Mouse (Mus musculus) ovary, adult 18-20 months (tissue): ENCODE measurements at regions not wholly inside any gene's neighbourhood (a gene's known extent, or its start where the extent isn't known, plus 50 kb on each side); places are given as distances from the start of the nearest gene placed in this dataset.

Source experiments
- DNase-seq: peaks from one replicate; pipeline ENCODE4 v3.0.0; 2022; ENCODE audit warnings: low spot score, mixed read lengths

DNA sequence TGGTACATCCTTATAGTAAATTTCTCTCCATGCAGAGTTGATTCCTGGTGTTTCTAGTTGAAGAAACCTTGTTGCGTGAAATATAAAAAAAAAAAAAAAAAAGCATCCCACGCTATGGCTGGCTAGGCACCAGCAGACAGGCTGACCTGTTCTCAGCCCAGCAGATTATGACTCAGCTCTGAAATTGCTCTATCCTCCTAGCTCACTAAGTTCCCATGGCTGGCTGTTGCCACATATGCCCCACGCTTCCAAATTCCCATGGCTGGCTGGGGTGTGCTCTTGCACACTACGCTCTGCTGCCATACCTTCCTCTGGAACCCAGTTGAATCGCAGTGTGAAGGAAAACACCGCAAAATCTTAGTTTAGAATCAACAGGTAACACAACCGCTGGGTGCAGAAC, 270.1 kb downstream of the Mid1ip1 start:
- DNase-seq = no peak

DNA sequence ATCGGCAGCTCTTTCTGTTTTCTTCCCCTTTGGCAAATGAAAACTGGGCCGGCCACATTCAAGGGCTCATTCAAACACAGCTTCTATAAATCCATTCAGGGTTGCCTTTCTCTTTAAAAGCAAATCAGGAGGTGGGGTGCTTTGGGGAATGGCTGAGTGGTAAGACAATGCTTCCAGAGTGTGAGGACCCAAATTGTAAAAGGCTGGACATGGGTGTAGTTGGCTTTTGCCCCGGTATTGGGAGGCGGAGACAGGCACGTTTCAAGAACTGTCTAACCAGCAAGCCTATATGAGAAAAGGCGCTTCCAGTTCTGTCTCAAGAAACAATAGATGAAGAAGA, 277.0 kb downstream of the Mid1ip1 start:
- no peak for DNase-seq

DNA sequence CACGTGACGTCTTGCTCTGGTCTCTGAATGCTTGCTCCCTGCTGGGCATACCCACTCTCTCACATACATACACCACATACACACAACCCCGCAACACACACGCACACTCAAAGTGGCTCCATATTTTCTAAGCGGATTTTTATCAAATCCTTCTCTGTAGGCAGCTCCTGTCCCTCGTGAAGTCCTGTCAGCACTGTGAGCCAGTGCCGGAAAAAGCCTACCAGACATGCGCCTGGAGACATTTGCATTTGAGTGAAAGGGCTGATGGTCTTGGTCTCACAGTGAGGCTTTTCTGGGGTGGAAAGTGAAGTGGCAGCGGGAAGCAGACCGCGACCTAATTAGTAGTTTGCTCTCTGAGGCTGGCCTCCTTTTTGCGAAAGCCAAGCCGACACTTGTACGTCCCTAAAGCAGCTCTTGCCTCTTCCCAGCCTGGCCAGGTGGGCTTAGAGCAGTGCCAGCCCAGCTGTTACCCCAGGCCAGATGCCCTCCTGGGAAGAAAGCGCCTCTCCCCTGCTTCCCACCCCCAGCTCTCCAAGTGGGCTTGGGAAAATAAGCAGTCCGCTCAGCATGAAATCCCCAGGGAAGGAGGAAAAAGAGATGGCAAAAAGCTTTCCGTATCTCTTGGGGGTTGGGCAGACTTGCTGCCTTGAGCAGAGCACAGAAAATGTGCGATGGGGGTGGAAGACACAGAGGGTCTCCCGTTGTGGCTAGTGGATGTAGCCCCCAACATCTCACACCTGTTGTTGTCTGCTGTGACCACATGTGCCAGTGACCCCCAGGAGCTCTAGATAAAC, 277.6 kb downstream of the Mid1ip1 start:
- DNase-seq = no peak

DNA sequence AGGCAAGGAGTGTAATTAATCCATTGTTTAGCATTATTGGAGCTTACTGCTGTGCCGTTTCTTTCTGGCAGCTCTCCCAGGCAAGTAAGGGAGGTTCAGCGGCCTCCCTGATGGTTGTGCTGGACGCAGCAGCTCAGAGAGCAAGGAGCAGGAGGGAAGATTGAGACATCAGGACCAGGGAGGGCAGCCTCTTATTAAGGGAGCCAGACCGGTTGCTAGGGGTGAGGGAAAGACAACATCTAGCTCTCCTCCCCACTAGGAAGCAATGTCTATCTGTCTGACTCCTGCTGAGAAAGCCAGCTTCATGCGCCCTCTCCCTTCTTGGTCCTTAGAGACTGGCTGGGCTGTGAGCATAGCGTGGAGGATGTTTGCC, 278.2 kb downstream of the Mid1ip1 start:
- peak; percentile 12 for DNase-seq

DNA sequence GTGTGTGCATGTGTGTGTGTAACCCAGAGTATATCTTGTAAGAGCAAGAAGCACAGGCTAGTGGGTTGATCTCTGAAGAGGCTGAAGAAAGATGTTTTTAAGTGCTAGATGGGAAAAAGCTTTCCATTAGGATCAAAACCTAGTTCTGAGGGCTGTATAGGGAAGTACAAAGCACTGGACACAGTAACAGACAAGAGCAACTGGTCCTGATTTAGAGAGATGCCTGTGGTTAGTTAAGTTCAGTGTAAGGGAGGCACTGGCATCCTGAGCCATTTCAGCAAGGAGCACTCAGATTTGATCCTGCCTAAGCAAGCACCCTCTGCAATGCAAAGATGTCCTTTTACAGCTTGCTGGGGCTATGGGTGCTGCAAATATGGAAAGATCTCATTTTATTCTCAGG, 280.1 kb downstream of the Mid1ip1 start:
- no peak for DNase-seq

DNA sequence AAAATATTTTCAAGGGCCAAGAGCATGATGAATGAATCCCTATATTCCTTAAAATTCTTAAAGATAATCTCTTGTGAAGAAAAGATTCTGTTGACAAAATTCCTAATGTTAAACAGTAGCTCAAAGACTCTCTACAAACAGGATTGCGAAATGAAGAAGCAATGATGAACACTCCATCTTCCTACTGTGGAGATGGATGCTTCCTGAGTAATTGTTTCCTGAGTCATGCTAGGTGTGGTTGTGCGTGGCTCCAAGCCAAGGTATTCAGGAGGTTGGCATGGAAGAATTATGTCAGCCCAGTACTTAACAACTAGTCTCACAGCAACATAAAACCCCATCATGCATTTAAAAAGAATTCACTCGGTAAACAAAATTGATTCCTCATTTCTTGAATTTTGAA, 286.4 kb downstream of the Mid1ip1 start:
- DNase-seq = no peak

DNA sequence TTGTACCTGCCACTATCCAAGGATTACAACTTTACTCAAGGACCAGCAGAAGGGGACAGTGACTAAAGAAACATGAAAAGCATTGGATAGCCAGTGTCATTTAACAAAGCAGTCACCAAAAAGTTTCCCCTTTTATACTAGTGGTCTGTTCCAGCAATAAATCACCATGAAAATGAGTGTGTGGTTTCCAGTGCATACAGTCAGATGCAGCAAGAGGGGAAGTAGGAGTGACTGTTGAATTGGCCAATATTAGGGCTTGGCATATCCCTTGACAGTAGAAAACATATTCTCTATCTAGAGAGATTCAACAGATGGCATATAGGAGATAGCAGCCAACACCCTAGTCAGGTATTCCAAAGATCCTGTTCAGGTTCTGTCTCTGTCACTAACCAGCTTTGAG, 259.8 kb upstream of the H2al1a start:
- no peak for DNase-seq

DNA sequence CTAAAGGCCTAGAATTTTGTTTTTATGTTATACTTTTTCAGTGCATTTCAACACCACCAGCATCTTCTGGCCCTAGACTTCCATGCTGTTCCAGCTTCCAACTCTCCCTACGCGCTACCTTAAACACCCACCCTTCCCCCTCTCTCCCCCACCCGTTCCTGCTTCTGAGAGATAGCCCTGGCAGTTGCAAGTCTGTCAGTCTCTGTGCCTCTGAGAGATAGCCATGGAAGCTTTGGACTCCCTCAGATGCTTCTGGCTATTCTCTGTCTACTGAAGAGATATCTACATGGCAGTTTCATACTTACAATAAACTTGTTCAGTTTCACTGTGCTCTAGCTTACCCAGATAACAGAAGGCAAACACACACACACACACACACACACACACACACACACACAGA, 252.3 kb upstream of the H2al1a start:
- no peak for DNase-seq

DNA sequence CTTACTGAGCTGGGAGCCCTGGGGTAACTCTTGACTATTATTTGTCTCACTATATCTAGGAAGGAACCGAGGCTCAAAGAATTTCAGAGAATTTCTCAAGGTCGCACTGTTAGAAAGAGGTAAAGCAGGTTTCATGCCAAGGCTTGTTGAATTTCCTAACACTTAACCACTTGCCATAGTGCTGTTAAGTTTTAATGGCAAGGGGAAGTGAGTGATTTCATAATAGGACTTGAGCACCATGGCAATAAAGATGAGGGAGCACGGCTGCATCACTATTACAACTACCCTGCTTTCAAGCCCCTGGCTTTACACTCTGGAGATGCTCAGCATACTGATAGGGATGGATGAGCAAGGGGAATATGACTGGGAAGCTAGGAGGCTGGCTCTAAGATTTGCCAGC, 216.9 kb upstream of the H2al1a start:
- DNase-seq = no peak

DNA sequence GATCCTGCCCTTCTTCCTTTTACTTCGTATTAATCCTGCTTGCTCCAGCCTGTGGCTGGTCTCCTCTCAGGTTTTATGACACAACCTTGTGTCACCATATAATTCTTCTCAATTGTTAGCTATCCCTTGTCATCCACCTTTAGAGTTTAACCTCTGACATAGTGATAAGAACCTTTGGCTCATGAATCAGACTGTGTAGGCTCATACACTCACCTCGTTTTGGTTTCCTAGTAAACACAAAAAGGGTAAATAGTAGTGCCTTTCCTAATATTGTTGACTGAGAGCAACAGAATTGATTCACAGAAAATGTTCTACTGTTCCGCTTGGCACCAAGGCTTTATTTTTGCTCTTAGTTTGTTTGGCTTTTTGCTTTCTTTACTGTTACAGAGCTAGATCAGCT, 216.2 kb upstream of the H2al1a start:
- DNase-seq = no peak

DNA sequence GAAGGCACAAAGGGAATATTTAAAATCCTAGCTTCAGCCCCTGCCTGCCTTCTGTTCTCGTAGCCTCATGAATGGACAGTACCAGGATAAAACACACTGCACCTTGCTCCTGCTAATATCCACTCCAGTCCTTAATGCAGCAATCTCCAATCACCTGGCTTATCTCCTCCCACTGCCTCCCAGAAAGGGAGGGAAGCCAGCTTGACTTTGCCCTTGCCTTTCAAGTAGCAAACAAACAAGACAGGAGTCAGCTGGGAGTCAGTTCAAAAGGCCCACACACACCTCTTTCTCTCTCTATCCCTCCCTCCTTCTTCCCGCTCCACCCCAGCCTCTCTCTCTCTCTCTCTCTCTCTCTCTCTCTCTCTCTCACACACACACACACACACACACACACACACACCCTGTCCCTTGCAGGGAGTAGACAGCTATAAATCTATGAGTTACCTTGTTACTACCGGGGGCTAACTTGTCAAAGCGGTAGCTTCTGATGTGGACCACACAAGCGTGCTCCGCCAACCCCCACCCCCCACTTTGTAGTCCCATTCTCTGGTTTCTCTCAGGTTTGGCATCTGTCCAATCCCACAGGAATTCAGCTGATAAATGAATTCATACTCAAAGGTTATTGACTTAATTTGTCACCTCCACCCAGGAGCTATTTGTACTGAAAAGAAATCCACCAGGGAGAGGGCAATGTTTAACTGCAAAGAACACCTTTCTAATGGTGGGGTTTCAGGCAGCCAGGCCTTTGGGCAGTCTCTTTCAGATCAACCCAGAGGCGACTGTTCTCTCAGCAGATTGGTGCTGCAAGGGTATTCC, 212.6 kb upstream of the H2al1a start:
- DNase-seq = no peak

DNA sequence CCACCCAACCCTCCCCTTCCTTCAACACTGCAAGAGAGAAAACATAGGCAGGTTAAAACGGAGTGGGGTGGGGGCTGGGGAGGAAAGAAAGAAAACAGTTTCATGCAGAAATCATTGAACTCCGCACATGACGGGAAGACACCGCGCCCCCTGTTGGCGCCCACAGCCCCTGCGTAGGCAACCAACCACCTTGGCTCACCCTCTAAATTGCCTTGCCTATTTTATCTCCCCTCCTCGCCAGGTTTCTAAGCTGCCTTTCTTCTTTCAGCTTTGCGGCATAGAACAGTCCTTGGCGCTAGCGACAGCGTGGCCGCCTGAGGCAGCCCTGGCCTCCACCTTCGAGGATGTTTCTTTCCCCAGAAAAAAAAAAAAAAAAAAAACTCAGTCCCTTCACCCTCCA, 211.1 kb upstream of the H2al1a start:
- no peak for DNase-seq

DNA sequence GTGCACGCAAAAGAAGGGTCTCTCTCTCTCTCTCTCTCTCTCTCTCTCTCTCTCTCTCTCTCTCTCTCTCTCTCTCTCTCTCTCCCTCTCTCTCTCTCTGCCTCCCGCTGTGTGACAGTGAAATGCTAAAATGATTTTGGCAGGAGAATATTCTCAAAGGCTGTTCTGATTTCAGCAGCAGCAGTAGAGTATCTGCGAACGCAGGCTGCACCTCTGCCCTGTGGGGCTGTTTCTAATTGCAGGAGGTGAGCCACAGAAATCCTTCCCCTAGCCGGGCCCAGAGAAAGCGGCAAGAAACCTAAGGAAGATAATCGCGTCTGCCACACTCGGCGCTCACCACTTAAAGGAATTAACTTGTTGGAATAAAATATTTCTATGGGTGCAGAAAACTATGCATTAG, 210.6 kb upstream of the H2al1a start:
- no peak for DNase-seq

DNA sequence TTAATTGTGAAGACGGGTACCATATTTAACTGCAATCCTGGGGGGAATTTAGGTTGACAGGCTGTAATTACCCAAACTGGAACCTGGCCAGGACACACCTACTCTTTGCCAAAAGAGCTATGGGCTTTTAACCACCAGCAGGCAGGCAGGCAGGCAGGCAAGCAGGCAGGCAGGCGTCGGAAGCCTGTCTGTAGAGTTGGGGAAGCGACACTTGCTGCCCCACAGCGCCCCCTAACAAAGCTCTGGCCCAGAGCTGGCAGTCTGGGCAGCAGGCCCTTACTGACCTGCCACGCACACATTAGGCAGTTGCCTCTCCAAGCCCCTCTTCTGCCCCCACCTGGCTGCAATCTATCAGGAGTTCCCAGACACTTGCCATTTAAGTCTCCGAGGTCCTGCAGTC, 208.6 kb upstream of the H2al1a start:
- no peak for DNase-seq

DNA sequence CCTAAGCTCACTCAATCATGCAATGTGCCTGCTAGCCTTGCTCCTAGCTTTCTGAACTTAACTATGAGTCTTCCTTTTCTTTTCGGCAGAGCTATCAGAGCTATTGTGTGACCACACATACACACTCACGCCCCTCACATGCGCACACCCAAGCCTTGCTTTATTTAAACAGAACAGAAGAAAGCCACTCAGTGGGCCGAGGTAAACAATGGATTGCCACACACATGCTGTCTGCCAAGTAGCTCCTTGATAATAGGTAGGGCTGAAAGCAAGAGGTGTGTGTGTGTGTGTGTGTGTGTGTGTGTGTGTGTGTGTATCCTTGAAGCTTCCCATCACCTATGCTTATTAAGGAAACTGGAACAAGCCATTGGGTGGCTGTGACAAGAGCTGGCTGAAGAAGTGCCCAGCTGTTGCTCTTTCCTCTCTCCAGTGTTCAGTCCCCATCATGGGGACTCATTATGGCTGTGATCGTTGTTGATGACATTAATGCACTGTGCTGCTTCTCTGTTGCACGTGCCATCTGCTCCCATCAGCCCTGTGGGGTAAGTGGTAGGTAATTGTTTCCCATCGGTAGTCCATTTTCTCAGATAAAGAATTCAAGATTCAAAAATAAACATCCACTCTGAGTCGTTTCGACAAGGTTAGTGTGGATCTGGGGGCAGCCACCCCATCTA, 201.3 kb upstream of the H2al1a start:
- no peak for DNase-seq

DNA sequence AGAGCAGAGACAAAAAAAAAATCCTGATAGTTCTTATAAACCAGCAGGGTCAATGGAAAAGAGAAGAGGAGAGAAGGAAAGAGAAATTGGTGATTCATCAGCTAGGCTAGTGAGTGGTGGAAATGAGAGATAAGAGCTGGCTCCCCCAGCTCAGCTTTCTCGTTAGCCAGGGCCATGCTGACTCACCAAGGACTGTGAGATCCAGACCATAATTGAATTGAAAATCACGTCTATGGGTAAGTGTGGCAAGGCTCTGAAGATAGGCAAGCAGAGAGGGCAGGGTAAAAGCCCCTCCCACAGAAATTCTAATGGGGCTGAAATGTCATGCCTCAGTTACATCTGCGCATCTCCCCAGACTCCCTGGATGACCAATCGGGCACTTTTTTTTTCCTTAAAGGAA, 200.7 kb upstream of the H2al1a start:
- peak; percentile 15 for DNase-seq

DNA sequence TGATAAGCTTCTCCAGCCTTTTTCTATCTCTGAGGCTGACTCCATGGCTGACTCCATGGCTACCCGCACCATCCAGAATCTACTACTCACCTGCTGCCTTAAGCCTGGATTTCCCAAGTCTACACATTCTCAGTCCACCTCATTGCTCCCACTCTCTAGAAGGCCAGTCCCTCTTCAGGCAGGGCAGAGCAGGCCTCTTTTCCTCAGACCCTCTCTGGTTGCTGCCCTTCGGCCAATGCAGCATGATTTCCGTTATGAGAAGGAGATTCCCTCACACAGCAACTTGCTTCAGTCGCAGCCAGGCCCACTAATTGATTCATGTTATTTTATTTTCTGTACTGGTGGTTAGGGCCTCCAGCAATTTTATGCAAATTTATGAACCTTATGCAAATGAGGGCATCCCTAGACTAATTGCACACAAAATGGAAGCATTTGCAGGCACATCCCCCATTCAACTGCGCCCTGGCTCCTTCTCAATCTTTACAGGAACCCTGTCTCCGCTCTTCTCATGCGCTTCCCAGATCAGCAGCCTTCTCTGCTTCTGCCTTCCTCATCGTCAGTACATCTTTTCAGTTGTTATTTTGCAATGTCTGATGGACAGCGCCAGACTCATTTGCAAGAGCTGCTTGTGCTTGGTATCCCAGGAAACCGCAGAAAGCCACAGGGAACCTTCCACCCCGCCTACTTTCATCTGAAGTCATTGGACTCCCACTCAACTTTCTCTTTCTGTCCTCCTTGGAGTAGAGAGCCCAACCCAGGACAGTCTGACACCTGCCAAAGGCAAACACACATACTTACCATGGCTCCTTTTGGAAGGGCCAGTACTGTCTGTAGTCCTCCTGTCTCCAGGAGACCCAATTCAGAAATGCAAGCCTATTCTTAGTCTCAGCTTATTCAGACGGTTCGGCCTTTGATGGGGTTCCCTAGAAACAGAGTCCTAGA, 199.6 kb upstream of the H2al1a start:
- no peak for DNase-seq

DNA sequence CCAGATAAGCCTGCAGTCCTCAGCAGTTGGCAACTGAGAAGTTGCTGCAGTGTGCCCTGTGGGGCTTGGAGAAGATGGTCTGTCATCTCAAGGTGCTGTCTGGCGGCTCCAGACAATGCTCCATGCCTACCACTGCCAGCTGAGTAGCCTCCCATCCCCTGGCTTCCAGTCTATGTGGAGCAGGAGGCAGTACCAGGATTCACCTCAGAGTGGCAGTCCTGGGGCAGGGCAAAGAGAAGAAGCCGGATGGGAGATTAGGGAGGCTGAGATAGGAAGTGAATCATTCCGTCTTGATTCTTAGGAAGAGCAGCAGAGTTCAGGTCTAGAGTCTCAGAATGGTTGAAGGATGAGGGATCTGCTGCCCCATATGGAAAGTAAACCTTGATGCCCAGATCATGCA, 198.1 kb upstream of the H2al1a start:
- no peak for DNase-seq

DNA sequence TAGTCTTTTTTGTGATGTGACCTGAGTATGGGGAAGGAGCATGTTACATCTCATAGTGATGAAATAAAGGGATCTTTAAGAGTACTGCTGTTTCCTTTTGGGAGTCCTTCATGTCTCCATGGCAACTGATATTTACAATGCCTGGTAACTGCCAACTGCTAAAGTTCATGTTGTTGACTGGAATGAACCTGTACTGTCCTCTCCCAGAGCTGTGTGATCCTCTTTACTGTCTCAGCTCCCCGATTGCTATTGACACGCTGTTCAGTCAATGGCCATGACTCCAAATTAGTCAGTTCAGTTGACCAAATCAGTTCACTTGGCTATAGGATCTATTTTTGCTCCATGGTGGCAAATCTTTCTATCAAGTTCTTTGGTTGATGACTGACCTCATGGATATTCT, 167.8 kb upstream of the H2al1a start:
- no peak for DNase-seq

DNA sequence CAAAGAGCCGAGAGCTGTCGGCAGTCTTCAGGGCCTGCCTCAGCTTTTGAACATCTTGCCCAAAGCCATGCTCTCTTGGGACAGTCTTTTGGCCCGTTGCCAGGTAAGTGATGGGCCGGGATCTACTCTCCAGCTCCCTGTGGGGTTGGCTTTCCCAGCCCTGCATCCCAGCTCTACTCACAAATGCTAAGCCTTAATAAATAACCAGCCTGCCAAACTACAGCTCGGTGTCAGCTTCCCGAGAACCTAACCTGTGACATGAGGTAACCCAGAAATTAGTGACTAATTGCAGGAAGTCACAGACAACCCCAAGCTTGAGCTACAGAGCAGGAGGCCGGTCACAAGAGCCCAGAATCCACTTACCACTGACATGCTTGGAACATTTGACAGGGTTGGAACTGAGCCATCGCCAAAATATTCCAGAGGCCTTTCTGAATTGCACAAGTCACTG, 159.1 kb upstream of the H2al1a start:
- no peak for DNase-seq

DNA sequence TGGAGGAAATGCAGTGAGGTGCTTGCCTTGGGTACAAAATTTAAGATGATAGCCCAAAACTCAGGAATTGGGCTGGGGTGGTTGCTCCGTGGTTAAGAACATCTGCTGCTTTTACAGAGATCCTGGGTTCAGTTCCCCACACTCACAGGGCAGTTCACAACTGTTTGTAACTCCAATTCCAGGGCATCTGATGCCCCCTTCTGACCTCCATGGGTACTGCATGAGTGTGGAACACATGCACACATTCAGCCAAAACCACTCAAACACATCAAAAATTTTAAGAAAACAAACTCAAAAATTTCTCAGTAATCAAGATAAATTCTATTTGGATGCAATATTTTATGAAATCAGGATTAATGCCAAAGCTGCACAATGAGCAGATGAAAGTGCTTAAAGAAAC, 157.8 kb upstream of the H2al1a start:
- no peak for DNase-seq

DNA sequence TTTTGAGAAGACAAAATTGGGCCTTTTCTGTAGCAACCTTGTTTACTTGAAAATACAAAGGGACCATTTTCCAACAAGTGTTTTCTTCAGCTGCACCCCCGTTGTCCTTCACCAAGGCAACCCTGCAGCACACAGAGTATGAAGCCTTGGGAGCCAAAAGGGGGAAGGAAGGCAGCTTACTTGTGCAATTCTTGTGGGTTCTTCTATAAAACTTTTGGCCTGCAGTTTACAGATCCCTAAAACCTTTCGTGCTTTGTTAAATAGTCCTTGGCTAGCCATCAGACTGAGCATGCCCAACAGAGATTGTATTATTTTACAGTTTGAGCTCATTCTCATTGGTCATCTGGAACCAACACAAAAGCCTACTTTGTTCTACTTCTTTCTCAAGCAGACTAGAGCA, 140.6 kb upstream of the H2al1a start:
- no peak for DNase-seq
